Mouse (Mus musculus) heart, embryonic 10.5 days (tissue): Measurements from ENCODE around the gene Mamdc4. TPM values are rescaled to one million over a fixed set of nuclear protein-coding genes. Genes with fewer than 3 reads are reported as not detected.
A peak's percentile ranks its signal among the peaks of the same experiment; 100 is the strongest.

ENCODE experiments used
- DNase-seq: peaks from one replicate; pipeline ENCODE4 v3.0.0-alpha.2; 2017; ENCODE audit warnings: low spot score
- H3K27ac ChIP-seq: fragments of 300-500 bp; sonication (generic); 2 replicates; pipeline ENCODE4 v1.5.1; 2016; ENCODE audit warnings: mild to moderate bottlenecking
- H3K27me3 ChIP-seq: fragments of 300-500 bp; sonication (generic); 2 replicates; pipeline ENCODE4 v1.6.1; 2016; ENCODE audit warnings: mild to moderate bottlenecking; ENCODE audit not compliant: poor library complexity, insufficient read depth, severe bottlenecking
- H3K36me3 ChIP-seq: fragments of 300-500 bp; sonication (generic); 2 replicates; pipeline ENCODE4 v1.6.1; 2016; ENCODE audit warnings: mild to moderate bottlenecking, moderate library complexity
- H3K4me1 ChIP-seq: fragments of 300-500 bp; sonication (generic); 2 replicates; pipeline ENCODE4 v1.6.1; 2016; ENCODE audit warnings: mild to moderate bottlenecking
- H3K4me3 ChIP-seq: fragments of 300-500 bp; sonication (generic); 2 replicates; pipeline ENCODE4 v1.5.1; 2016; ENCODE audit warnings: mild to moderate bottlenecking, moderate library complexity
- H3K9me3 ChIP-seq: fragments of 300-500 bp; sonication (generic); 2 replicates; pipeline ENCODE4 v1.6.1; 2016; ENCODE audit warnings: mild to moderate bottlenecking, moderate library complexity
- WGBS: fragments of 180-500 bp; shearing (Covaris S2); methylation state at CpG from one replicate; pipeline ENCODE4 v1.1.7; 2016; 5-methylcytosine and 5-hydroxymethylcytosine counted together
- polyA plus RNA-seq: library from polyadenylated mRNA; unstranded; fragments of >200 nt; fragmentation: Nextera tagmentation; extraction: Ambion mirVana; gene quantifications from 2 replicates; pipeline ENCODE4 v1.2.1, GENCODE M21; 2016

The Mamdc4 gene
- polyA plus RNA-seq: 1.6 and 3.7 TPM in 2 replicates

DNA sequence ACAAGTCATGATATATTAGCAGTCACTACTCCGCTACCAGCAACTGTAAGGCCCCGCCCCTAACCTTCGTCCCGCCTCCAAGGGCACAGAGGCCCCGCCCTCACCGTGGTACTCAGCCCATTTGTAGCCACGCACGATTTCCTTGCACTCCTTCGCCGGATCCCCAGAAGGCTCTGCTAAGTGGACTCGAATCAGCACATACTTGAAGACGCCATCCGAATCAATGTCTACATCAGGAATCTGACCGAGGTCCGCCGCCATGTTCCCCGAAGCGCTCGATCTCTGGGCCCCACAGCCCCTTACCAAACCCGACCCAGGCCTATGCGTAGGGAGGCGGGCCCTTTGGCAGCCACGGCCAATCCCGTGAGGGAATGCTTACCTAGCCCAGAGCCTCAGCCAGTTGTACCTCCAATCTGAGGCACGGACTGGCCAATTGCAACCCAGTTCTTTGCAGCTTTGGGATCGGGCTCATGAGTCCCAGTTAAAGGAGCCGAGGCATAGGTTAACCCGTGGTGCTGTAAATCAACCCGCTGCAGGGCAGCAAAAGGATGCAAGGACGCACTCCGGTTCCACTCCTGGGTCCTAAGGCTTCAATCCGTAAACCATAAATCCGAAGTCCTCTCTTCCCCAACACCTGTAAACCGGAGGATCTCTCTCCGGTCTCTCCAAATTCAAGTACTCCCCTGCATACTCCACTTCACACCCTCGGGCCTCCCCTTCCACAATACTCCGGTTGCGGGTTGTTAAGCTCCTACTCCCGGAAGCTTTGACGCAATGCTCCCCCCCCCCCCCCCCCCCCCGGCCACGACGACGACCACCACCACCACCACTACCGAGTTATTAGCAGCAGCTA lies at the start of gene Mamdc4, which contains the start of gene Phpt1:
Gene Mamdc4, minus strand, starts transcription at position 267 of the 853 bp plus-strand sequence.
Gene Phpt1, minus strand, starts transcription at position 646 of the 853 bp plus-strand sequence.
- peaks cover 62% of the 10 kb centered on the region for H3K4me1 ChIP-seq
- peak within 1 kb of the TSS; percentile 96 for H3K27ac ChIP-seq
- under 1% methylated on average over 44 of the region's 45 CpGs for WGBS
- H3K4me3 ChIP-seq: peak within 1 kb of the TSS; percentile 66
- peak; percentile 99 for DNase-seq
- H3K27me3 ChIP-seq: peaks cover 45% of the 10 kb centered on the region
- no peaks in the 10 kb centered on the region for H3K9me3 ChIP-seq
- H3K36me3 ChIP-seq: peaks cover 33% of the 10 kb centered on the region

DNA sequence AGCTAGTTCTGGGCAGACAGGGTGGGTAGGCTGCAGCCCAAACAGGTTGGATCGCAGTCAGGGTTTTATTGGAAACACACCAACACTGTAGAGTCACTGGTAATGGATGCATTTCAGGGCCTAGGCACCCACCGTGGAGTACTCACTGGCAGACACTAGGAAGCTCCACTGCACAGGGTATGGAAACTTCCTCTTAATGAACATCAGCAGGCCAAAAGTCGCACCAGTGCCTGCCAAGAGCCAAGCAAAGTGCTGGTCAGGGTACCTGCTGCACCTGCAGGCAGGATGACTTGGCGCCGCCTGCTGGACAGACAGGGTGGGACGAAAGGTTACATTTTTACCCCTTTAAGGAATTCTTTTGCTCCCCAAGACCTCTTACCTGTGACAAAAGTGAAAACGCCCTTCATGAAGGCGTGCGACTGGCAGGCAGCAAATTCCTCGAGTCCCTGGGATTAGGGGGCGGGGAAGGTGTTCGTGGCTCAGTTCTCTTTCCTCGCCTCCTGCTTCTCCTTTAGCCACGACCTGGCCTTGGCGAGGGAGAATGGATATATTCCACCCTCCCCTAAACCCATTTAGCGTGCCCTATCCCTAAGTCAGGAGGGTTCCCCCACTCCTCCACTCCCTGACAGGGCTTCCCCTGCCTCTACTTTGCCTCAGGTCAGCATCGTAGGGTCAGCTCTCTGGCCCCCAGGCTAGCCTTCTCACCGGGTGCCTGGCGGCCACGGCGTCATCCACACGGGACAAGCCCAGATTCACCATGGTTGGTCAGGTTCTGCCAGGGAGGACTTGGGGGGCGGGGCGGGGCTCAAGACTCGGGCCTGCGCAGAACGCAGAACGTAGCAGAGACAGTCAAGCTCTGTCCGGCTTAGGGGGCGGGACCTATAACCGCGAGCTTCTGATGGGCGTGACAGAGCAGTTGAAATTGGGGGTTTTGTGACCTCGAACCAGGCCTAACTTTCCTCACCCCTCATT lies 46.9 kb upstream of the Mamdc4 start, which contains the start of gene Tmem141:
Gene Tmem141, minus strand, starts transcription at position 777 of the 972 bp plus-strand sequence.
- DNase-seq: peak; percentile 95
- no peaks in the 10 kb centered on the region for H3K9me3 ChIP-seq
- H3K36me3 ChIP-seq: no peaks in the 10 kb centered on the region
- H3K27ac ChIP-seq: peak within 1 kb of the TSS; percentile 83
- peak within 1 kb of the TSS; percentile 66 for H3K4me3 ChIP-seq
- H3K27me3 ChIP-seq: peaks cover 56% of the 10 kb centered on the region
- 6% methylated on average over 34 of the region's 34 CpGs for WGBS
- H3K4me1 ChIP-seq: peaks cover 13% of the 10 kb centered on the region

- H3K9me3 ChIP-seq: no peaks in the 10 kb centered on the region
- H3K4me1 ChIP-seq: peaks cover 18% of the 10 kb centered on the region
- H3K4me3 ChIP-seq: no peak overlapping the region
- no peak for DNase-seq
- WGBS: 85% methylated on average over 4 of the region's 4 CpGs
- H3K27ac ChIP-seq: 0 out of 2 replicates have a peak overlapping the region, but pooled peaks have one; percentile 83
- H3K27me3 ChIP-seq: peaks cover 63% of the 10 kb centered on the region
- H3K36me3 ChIP-seq: no peaks in the 10 kb centered on the region
These were observed 46.2 kb upstream of the Mamdc4 start for GRCm38 (mm10) chr2:25620852-25621228.

DNA sequence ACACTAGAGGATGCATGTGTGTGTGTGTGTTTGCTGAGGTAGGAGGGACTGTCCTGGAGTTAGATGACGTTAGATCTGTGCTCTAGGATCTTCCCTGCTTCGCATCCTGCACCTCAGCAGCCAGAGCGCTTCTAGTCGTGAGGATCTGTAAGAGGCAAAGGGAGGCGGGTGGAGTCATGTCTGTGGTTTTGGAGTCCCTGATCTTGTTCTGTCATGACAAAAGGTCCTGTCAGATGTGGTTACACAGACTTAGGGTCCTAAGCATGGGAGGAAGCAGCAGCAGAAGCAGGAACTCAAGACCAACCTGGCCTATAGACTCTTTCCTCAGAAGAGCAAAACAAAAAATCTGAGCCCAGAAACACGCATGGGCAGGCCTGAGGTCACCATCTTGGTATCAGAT lies 45.7 kb upstream of the Mamdc4 start:
- H3K27ac ChIP-seq: no peak overlapping the region
- peaks cover 18% of the 10 kb centered on the region for H3K4me1 ChIP-seq
- no peak for DNase-seq
- no peak overlapping the region for H3K4me3 ChIP-seq
- peaks cover 67% of the 10 kb centered on the region for H3K27me3 ChIP-seq
- no peaks in the 10 kb centered on the region for H3K9me3 ChIP-seq
- WGBS: 72% methylated on average over 6 of the region's 6 CpGs
- no peaks in the 10 kb centered on the region for H3K36me3 ChIP-seq

DNA sequence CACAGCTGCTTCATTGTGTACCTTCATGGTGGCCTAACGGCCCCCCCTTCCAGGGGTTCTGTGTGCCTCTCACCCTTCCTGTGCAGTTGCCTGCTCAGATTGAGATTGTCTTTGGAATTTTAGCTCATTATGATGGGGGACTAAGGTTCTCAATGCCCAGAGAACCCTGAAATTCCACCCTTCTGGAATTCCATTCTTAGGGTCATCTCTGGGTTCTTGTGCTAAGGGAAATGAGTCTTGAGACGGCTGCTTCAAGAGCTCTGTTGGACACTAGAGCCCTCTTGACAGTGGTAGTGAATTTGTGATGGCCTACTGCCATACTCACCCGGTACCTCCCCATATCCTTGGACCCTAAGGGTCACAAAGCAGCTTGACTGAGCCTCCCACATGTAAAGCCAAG lies 42.9 kb upstream of the Mamdc4 start, which contains the start of gene Ccdc183:
Gene Ccdc183, minus strand, starts transcription at position 101 of the 400 bp plus-strand sequence.
- no peak for DNase-seq
- WGBS: 79% methylated on average over 3 of the region's 3 CpGs
- peak within 1 kb of the TSS; percentile 16; the same call in 1 of the 2 replicates for H3K4me3 ChIP-seq
- no peak within 1 kb of the TSS for H3K27ac ChIP-seq
- H3K4me1 ChIP-seq: peaks cover 18% of the 10 kb centered on the region
- H3K27me3 ChIP-seq: peaks cover 85% of the 10 kb centered on the region
- H3K36me3 ChIP-seq: no peaks in the 10 kb centered on the region
- no peaks in the 10 kb centered on the region for H3K9me3 ChIP-seq

DNA sequence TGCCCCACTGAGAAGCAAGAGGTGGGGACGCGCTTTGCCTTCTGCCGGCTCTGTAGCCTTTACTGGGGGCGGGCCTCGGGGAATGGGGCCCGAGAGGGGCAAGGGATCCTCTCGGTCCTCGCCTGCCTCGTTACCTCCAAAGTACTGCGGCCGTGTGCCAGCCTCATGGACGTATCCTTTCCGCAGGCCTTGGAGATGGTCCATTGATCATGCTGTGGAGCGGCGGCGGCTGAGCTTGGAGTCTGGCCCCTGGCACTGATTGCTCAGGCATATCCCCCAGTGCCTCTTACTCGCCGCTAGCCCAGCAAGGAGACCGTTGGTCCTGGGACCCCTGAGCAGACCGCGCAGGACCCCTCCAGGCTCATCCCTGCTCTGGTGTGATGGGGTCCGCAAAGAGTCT lies 41.8 kb upstream of the Mamdc4 start:
- Histone ChIP-seq H3K4me1 (peaks cover 12% of the 10 kb centered on the region), H3K9me3 (no peaks in the 10 kb centered on the region), H3K4me3 (peak overlapping the region; percentile 16), H3K27me3 (peaks cover 97% of the 10 kb centered on the region), H3K36me3 (no peaks in the 10 kb centered on the region), H3K27ac (no peak overlapping the region)
- no peak for DNase-seq
- WGBS: 17% methylated on average over 22 of the region's 22 CpGs

DNA sequence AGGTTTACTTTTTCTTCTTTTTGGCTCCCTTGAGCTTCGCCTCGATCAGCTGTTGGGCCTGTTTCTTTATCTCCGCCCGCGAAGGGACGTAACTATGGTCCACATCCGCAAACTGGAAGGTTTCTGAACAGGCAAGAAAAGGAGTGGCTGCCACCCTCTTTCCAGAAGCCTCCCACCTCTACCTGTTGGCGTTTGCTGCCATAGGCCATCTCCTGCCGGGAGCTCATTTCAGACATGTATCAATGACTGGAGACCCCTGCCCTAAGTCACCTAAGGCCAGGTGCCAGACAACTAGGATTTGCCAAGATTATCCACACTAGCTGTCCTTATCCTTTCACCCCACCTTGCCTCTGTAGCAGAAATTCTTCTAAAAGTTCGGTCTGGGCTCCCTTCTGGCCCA lies 34.0 kb upstream of the Mamdc4 start:
- WGBS: 68% methylated on average over 10 of the region's 10 CpGs
- DNase-seq: no peak
- H3K36me3 ChIP-seq: peaks cover 6% of the 10 kb centered on the region; the same call in 1 of the 2 replicates
- H3K9me3 ChIP-seq: no peaks in the 10 kb centered on the region
- H3K4me3 ChIP-seq: peak overlapping the region; percentile 94
- H3K27me3 ChIP-seq: peaks cover 50% of the 10 kb centered on the region
- peaks cover 18% of the 10 kb centered on the region for H3K4me1 ChIP-seq
- H3K27ac ChIP-seq: peak overlapping the region; percentile 98

DNA sequence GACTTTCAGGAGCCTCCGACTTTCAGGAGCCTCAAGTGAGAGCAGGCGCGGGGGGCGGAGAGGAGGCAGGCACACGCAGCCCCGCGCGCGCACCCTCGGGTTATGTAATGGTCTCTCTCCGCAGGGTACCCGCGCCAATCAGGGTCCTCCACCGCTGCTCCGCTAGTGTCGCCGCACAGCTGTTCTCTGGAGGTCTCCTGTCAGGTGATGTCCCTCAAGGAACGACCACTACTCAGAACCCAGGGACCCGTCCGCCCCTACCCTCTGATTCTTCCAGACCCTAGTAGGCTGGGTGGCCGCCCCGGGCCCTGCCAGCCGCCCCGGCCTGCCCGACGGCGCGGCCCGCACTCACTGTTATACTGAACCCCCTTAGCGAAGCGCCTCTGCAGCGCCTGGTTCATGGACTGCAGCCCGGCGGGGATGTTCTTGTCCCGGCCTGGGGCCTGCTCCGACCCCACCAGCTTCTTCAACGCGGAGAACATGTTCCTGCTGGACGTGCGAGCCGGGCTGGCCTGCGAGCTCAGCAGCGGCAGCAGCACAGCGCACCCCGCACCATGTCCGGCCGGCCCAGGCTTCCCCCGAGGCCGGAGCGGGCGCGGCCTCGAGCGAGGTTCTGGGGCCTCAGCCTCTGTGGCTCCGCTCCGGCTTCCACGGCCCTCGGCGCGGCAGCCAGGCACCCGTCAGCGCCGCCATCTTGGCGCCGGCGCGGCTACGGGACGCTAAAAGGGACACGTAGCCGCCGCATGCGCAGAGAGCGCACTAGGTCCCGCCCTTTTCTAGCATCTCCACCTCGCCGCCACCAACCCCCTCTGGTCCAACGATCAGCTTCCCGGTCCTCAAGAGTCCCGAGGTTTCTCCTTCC lies 33.3 kb upstream of the Mamdc4 start, which contains the start of gene Rabl6:
Gene Rabl6, minus strand, starts transcription at position 761 of the 862 bp plus-strand sequence.
- DNase-seq: peak; percentile 90
- H3K4me3 ChIP-seq: peak within 1 kb of the TSS; percentile 94
- peaks cover 11% of the 10 kb centered on the region; the same call in 1 of the 2 replicates for H3K36me3 ChIP-seq
- H3K9me3 ChIP-seq: no peaks in the 10 kb centered on the region
- WGBS: under 1% methylated on average over 80 of the region's 80 CpGs
- H3K27ac ChIP-seq: peak within 1 kb of the TSS; percentile 98
- H3K4me1 ChIP-seq: peaks cover 18% of the 10 kb centered on the region
- H3K27me3 ChIP-seq: peaks cover 43% of the 10 kb centered on the region

DNA sequence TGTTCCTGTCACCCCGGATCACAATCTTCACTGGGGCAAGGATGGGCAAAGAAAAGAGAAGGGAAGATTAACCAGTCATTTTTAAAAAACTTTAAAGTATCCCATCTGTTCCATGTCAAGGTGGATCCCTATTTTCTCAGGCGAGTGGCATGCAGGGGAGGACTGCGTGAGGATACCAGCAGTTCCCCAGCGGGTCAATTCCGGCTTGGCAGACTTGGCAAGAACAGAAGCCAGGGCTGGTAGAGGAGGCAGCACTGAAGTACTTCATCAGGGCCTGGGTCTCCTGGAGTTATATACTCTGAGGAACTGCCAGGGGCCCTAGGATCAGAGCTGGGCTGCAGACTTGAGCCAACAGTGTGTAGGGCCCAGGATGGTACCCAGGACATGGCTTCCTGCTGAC lies 27.9 kb upstream of the Mamdc4 start:
- Histone ChIP-seq H3K36me3 (peaks cover 66% of the 10 kb centered on the region), H3K4me1 (peaks cover 15% of the 10 kb centered on the region), H3K9me3 (no peaks in the 10 kb centered on the region), H3K27me3 (no peaks in the 10 kb centered on the region), H3K4me3 (no peak overlapping the region), H3K27ac (no peak overlapping the region)
- DNase-seq: no peak
- 90% methylated on average over 5 of the region's 5 CpGs for WGBS

DNA sequence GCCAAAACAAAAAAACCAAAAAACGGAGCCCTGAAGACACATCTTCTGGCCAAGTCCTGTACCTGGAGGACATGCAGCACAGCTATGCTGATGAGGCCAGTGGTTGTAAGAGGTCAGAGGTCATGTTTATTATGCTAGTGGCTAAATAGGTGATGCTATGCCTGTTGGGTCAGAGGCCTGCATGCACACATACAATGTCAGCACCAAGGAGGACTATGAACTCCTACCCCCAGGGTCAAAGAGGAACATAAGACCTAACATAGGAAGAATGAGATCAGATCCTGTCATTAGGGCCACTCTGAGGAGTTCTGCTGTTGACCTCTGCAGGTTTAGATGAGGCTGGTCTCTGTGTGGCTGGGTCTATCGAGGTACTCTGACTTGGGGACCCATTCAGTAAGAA lies 25.4 kb upstream of the Mamdc4 start:
- H3K27ac ChIP-seq: no peak overlapping the region
- no peak overlapping the region for H3K4me3 ChIP-seq
- 93% methylated on average over 2 of the region's 2 CpGs for WGBS
- no peaks in the 10 kb centered on the region for H3K27me3 ChIP-seq
- peaks cover 91% of the 10 kb centered on the region for H3K36me3 ChIP-seq
- no peak for DNase-seq
- no peaks in the 10 kb centered on the region for H3K9me3 ChIP-seq
- H3K4me1 ChIP-seq: 0 out of 2 replicates have a peak, but pooled peaks cover 3% of the 10 kb centered on the region

DNA sequence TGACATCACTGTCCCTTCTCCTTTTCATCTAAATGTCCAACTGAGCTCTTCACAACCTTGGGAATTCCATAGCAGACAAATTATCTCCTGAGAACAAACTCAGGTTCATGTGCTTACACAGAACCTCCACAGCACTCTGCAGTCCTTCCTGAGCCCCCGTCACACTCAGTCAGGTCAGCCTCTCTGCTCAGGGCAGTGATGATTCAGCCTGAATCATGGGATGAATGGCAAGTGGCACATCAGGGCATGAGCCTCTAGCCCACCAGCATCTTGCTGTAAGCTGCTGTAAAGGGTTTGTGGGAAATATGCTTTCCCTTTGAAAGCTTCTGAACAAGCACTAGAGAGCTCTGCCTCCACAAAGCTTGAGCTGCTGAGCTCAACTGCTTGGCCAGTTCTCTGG lies 24.1 kb upstream of the Mamdc4 start:
- Histone ChIP-seq H3K4me3 (no peak overlapping the region), H3K27ac (no peak overlapping the region), H3K4me1 (0 out of 2 replicates have a peak, but pooled peaks cover 3% of the 10 kb centered on the region), H3K9me3 (no peaks in the 10 kb centered on the region), H3K27me3 (no peaks in the 10 kb centered on the region), H3K36me3 (peaks cover 93% of the 10 kb centered on the region)
- no peak for DNase-seq
- 81% methylated on average over 1 of the region's 1 CpGs for WGBS
